Mouse (Mus musculus) right cerebral cortex, postnatal 25 days (tissue): ENCODE results near the gene Hap1.
A peak's percentile ranks its signal among the peaks of the same experiment; 100 is the strongest.

Experiments used
- DNase-seq: peaks from one replicate; pipeline ENCODE4 v3.0.0; 2022

Hap1 gene

GRCm38 (mm10) chr11:100355972-100356818, at the start of gene Hap1:
TSS of gene Hap1 (minus strand) at chr11:100356128.
- peak; percentile 75 for DNase-seq

GRCm38 (mm10) chr11:100404456-100405074, 48.6 kb upstream of the Hap1 start:
- DNase-seq = no peak

- no peak for DNase-seq
Observed at GRCm38 (mm10) chr11:100403445-100404134, 47.7 kb upstream of the Hap1 start.

- no peak for DNase-seq
Observed at GRCm38 (mm10) chr11:100402682-100403081, 46.8 kb upstream of the Hap1 start.

- DNase-seq = no peak
Observed at GRCm38 (mm10) chr11:100402240-100402639, 46.3 kb upstream of the Hap1 start.

- no peak for DNase-seq
Observed at GRCm38 (mm10) chr11:100400842-100401241, 44.9 kb upstream of the Hap1 start.

- no peak for DNase-seq
Observed at GRCm38 (mm10) chr11:100399727-100400538, 44.0 kb upstream of the Hap1 start.

- no peak for DNase-seq
Observed at GRCm38 (mm10) chr11:100399320-100399719, 43.4 kb upstream of the Hap1 start.

- no peak for DNase-seq
Observed at GRCm38 (mm10) chr11:100398517-100398916, 42.6 kb upstream of the Hap1 start.

- DNase-seq = peak; percentile 100
Observed at GRCm38 (mm10) chr11:100397600-100398389, 41.9 kb upstream of the Hap1 start, which contains the start of gene Jup. TSS of gene Jup (minus strand) at chr11:100397763.

- no peak for DNase-seq
Observed at GRCm38 (mm10) chr11:100396886-100397599, 41.1 kb upstream of the Hap1 start.

GRCm38 (mm10) chr11:100395861-100396631, 40.1 kb upstream of the Hap1 start:
- no peak for DNase-seq

- no peak for DNase-seq
Observed at GRCm38 (mm10) chr11:100395200-100395599, 39.3 kb upstream of the Hap1 start.

GRCm38 (mm10) chr11:100394353-100395074, 38.6 kb upstream of the Hap1 start:
- DNase-seq = no peak

- DNase-seq = peak; percentile 48
Observed at GRCm38 (mm10) chr11:100393733-100394132, 37.8 kb upstream of the Hap1 start.

GRCm38 (mm10) chr11:100392958-100393357, 37.0 kb upstream of the Hap1 start:
- no peak for DNase-seq

GRCm38 (mm10) chr11:100391884-100392345, 36.0 kb upstream of the Hap1 start:
- no peak for DNase-seq

GRCm38 (mm10) chr11:100391081-100391883, 35.4 kb upstream of the Hap1 start:
- DNase-seq = no peak
